Mouse (Mus musculus) left cerebral cortex, adult 11 months (tissue): Measurements from ENCODE around the gene Scrg1.
"Not testable (repeated sequence)": the region's sequence is repeated elsewhere in the genome, so short reads cannot be mapped to it uniquely, and the experiment has no call there.

ENCODE experiments used
- DNase-seq: peaks from one replicate; pipeline ENCODE4 v3.0.0; 2022; ENCODE audit warnings: low spot score

Gene Scrg1

GRCm38 (mm10) chr8:57510791-57511315, 55.1 kb downstream of the Scrg1 start:
- no peak for DNase-seq

GRCm38 (mm10) chr8:57511316-57512118, 55.8 kb downstream of the Scrg1 start, which contains the start of gene Hmgb2:
Gene Hmgb2 (plus strand): TSS chr8:57511907.
- peak; percentile 99 for DNase-seq

- DNase-seq, result no peak
These were observed 56.7 kb downstream of the Scrg1 start for GRCm38 (mm10) chr8:57512141-57513056.

- DNase-seq, result not testable (repeated sequence)
These were observed 57.5 kb downstream of the Scrg1 start for GRCm38 (mm10) chr8:57513178-57513661.

GRCm38 (mm10) chr8:57516685-57517084, 61.0 kb downstream of the Scrg1 start:
- not testable (repeated sequence) for DNase-seq

- no peak for DNase-seq
These were observed 62.0 kb downstream of the Scrg1 start for GRCm38 (mm10) chr8:57517723-57518122.

- no peak for DNase-seq
These were observed 64.6 kb downstream of the Scrg1 start for GRCm38 (mm10) chr8:57520186-57520786.
